Mouse (Mus musculus) cerebellum, adult 2 months (tissue): ENCODE measurements around the gene Cdan1. TPM values are rescaled to one million over a fixed set of nuclear protein-coding genes. Genes with fewer than 3 reads are reported as not detected.

Source experiments
- DNase-seq, 2 experiments: peaks; one replicate each; pipeline ENCODE4 v3.0.0; 2021
- H3K27ac ChIP-seq: fragments of 200-500 bp; 2 replicates; pipeline ENCODE4 v1.5.1; 2012; ENCODE audit warnings: low read length, control low read depth, inconsistent platforms; ENCODE audit not compliant: insufficient read depth
- H3K27me3 ChIP-seq: fragments of 200-500 bp; 2 replicates; pipeline ENCODE4 v1.6.1; 2012; ENCODE audit warnings: inconsistent platforms, mild to moderate bottlenecking, low read length, moderate library complexity; ENCODE audit not compliant: control insufficient read depth, insufficient read depth
- H3K4me1 ChIP-seq: fragments of 200-500 bp; 2 replicates; pipeline ENCODE4 v1.6.1; 2011; ENCODE audit warnings: low read length; ENCODE audit not compliant: control insufficient read depth, insufficient read depth
- H3K4me3 ChIP-seq: fragments of 200-500 bp; replicated peaks from 2 replicates; pipeline ENCODE3; 2011; ENCODE audit warnings: mild to moderate bottlenecking, low read depth, low read length, control low read depth; ENCODE audit not compliant: insufficient read depth
- CTCF ChIP-seq: fragments of 200-500 bp; IDR thresholded peaks from 2 replicates; pipeline ENCODE4 v1.5.1; 2011; ENCODE audit warnings: low read depth, mild to moderate bottlenecking, control low read depth, low read length, moderate library complexity, borderline replicate concordance; ENCODE audit not compliant: insufficient read depth
- POLR2A ChIP-seq: fragments of 200-500 bp; IDR thresholded peaks from 2 replicates; pipeline ENCODE4 v1.6.1; 2011; ENCODE audit warnings: low read length, control low read depth, borderline replicate concordance; ENCODE audit not compliant: insufficient read depth
- WGBS: fragments of 180-500 bp; shearing (Covaris S2); methylation state at CpG from one replicate; pipeline ENCODE4 v1.1.7; 2018; 5-methylcytosine and 5-hydroxymethylcytosine counted together
- polyA plus RNA-seq: library from polyadenylated mRNA; depleted of rRNA; stranded (reverse); fragments of >200 nt; gene quantifications from 2 replicates; pipeline ENCODE4 v1.2.3, GENCODE M21; 2012; rRNA removed

Cdan1 gene
- polyA plus RNA-seq, 1 experiment, result 37.8 TPM

GRCm38 (mm10) chr2:120667446-120667845, 182.5 kb downstream of the Cdan1 start:
- TF ChIP-seq CTCF (no peak), POLR2A (no peak)
- DNase-seq, result no peak
- Histone ChIP-seq H3K4me1 (no peaks in the 10 kb centered on the region), H3K4me3 (no peak overlapping the region), H3K27ac (no peak overlapping the region), H3K27me3 (no peaks in the 10 kb centered on the region)
- WGBS, result 94% methylated on average over 2 of the region's 2 CpGs

Other genes starting within 250 kb of the Cdan1 start
- 14.0 and 15.9 TPM in 2 replicates for gene Haus2, start 240.7 kb downstream of the Cdan1 start, polyA plus RNA-seq
- 27.3 and 27.9 TPM in 2 replicates for gene Lrrc57, start 240.6 kb downstream of the Cdan1 start, polyA plus RNA-seq
- gene Stard9, start 221.0 kb downstream of the Cdan1 start, polyA plus RNA-seq, result 15.8 and 17.9 TPM in 2 replicates
- gene Ttbk2, start 476 bp upstream of the Cdan1 start, polyA plus RNA-seq, result 31.7 and 32.5 TPM in 2 replicates
- 24.2 and 32.4 TPM in 2 replicates for gene Ubr1, start 120.6 kb upstream of the Cdan1 start, polyA plus RNA-seq
- gene Tmem62, start 126.9 kb upstream of the Cdan1 start, polyA plus RNA-seq, result 68.0 and 73.6 TPM in 2 replicates
- gene Ccndbp1, start 158.3 kb upstream of the Cdan1 start, polyA plus RNA-seq, result 155 and 179 TPM in 2 replicates
- 0.38 and 0.51 TPM in 2 replicates for gene Epb42, start 186.9 kb upstream of the Cdan1 start, polyA plus RNA-seq
- 2.7 and 3.2 TPM in 2 replicates for gene Tgm5, start 235.7 kb upstream of the Cdan1 start, polyA plus RNA-seq